Mouse (Mus musculus) urinary bladder, postnatal 10 days (tissue): ENCODE data around the gene Lat.

ENCODE experiments used
- DNase-seq: peaks from one replicate; pipeline ENCODE4 v3.0.0; 2022; ENCODE audit warnings: low spot score

Lat gene

GRCm38 (mm10) chr7:126367636-126368035, 1.7 kb downstream of the Lat start:
- DNase-seq: no peak

GRCm38 (mm10) chr7:126363038-126363437, 6.3 kb downstream of the Lat start:
- no peak for DNase-seq

GRCm38 (mm10) chr7:126359049-126359448, 10.3 kb downstream of the Lat start:
- no peak for DNase-seq

GRCm38 (mm10) chr7:126358413-126358812, 11.0 kb downstream of the Lat start:
- DNase-seq: no peak

- no peak for DNase-seq
These were observed 11.5 kb downstream of the Lat start for GRCm38 (mm10) chr7:126357838-126358237.

GRCm38 (mm10) chr7:126356793-126357591, 12.4 kb downstream of the Lat start:
- no peak for DNase-seq

- DNase-seq: no peak
These were observed 13.3 kb downstream of the Lat start for GRCm38 (mm10) chr7:126355847-126356597.

GRCm38 (mm10) chr7:126354738-126355614, 14.4 kb downstream of the Lat start:
- DNase-seq: no peak

GRCm38 (mm10) chr7:126353994-126354365, 15.4 kb downstream of the Lat start:
- DNase-seq: no peak

- no peak for DNase-seq
These were observed 15.9 kb downstream of the Lat start for GRCm38 (mm10) chr7:126353251-126353993.

- no peak for DNase-seq
These were observed 17.9 kb downstream of the Lat start for GRCm38 (mm10) chr7:126351419-126351951.

GRCm38 (mm10) chr7:126350748-126351418, 18.5 kb downstream of the Lat start:
- DNase-seq: no peak

- DNase-seq: no peak
These were observed 21.1 kb downstream of the Lat start for GRCm38 (mm10) chr7:126348293-126348692.

GRCm38 (mm10) chr7:126347098-126347497, 22.3 kb downstream of the Lat start:
- DNase-seq: no peak

GRCm38 (mm10) chr7:126345969-126346368, 23.4 kb downstream of the Lat start:
- no peak for DNase-seq

- DNase-seq: no peak
These were observed 23.8 kb downstream of the Lat start for GRCm38 (mm10) chr7:126345557-126345956.

GRCm38 (mm10) chr7:126340896-126341295, 28.5 kb downstream of the Lat start:
- no peak for DNase-seq

GRCm38 (mm10) chr7:126340206-126340618, 29.2 kb downstream of the Lat start:
- DNase-seq: no peak

- DNase-seq: no peak
These were observed 29.8 kb downstream of the Lat start for GRCm38 (mm10) chr7:126339521-126339971.

- no peak for DNase-seq
These were observed 30.5 kb downstream of the Lat start for GRCm38 (mm10) chr7:126338906-126339305.

GRCm38 (mm10) chr7:126335556-126335955, 33.8 kb downstream of the Lat start:
- no peak for DNase-seq
